Mouse (Mus musculus): ENCODE measurements around the gene Mob4.
A peak's percentile ranks its signal among the peaks of the same experiment; 100 is the strongest.

Gene Mob4

GRCm38 (mm10) chr1:55186592-55187210, 55.7 kb downstream of the Mob4 start:
- DNase-seq, result no peak

GRCm38 (mm10) chr1:55192015-55192414, 61.0 kb downstream of the Mob4 start:
- no peak for DNase-seq

GRCm38 (mm10) chr1:55192824-55193223, 61.8 kb downstream of the Mob4 start:
- DNase-seq, result peak in 1 of 2 experiments; percentile 31

GRCm38 (mm10) chr1:55193316-55193715, 62.3 kb downstream of the Mob4 start:
- peak; percentile 72 to 80 for DNase-seq

GRCm38 (mm10) chr1:55194064-55194915, 63.3 kb downstream of the Mob4 start:
- no peak for DNase-seq

- no peak for DNase-seq
These were observed 64.0 kb downstream of the Mob4 start for GRCm38 (mm10) chr1:55195021-55195420.

- no peak for DNase-seq
These were observed 65.4 kb downstream of the Mob4 start for GRCm38 (mm10) chr1:55196327-55197003.

- DNase-seq, result no peak
These were observed 67.7 kb downstream of the Mob4 start for GRCm38 (mm10) chr1:55198719-55199118.

- DNase-seq, result no peak
These were observed 71.1 kb downstream of the Mob4 start for GRCm38 (mm10) chr1:55201850-55202752.

Measured in kidney, adult 8-10 months (tissue).